Mouse (Mus musculus): ENCODE data around the gene Cldn9. TPM values are rescaled to one million over a fixed set of nuclear protein-coding genes. Genes with fewer than 3 reads are reported as not detected.
A peak's percentile ranks its signal among the peaks of the same experiment; 100 is the strongest.

The Cldn9 gene
- polyA plus RNA-seq, 1 experiment from 2014 or later = 2.4 TPM

DNA sequence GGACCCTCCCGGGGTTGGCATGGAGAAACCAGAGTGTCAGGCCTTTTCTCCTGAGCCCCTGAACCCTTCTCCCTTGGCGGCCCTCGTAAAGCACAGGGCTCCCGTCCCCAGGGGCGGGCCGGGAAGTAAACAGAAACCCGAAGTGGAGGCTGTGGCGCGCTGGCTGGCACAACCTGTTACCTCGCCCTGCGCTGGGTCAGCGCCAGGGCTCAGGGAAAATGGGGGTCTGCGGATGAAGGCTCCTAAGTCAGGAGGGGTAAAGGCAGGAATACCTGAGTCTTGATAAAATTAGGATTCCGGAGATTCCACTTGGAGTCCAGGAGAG is 23.0 kb downstream of the Cldn9 start:
- ATAC-seq (ENCODE audit: low read depth) = peak; percentile 58
- H3K9ac ChIP-seq (ENCODE audit: low read length) = peak overlapping the region; percentile 51
- peak overlapping the region; percentile 47 for H3K4me3 ChIP-seq (ENCODE audit: low read length)
- 0 out of 2 replicates have a peak overlapping the region, but pooled peaks have one; percentile 26 for H3K27ac ChIP-seq (ENCODE audit: low read length)
- H3K9me3 ChIP-seq (ENCODE audit: control insufficient read depth, low read length) = no peaks in the 10 kb centered on the region
- peaks cover 2% of the 10 kb centered on the region; the same call in 1 of the 2 replicates for H3K4me1 ChIP-seq (replicated peaks; ENCODE audit: control insufficient read depth, insufficient read depth, low read length)
- 1% methylated on average over 14 of the region's 14 CpGs for WGBS
- H3K36me3 ChIP-seq (ENCODE audit: control insufficient read depth, insufficient read depth, low read length) = no peaks in the 10 kb centered on the region
- H3K4me2 ChIP-seq (ENCODE audit: low read depth, low read length) = peak overlapping the region; percentile 59
- peaks cover 11% of the 10 kb centered on the region for H3K27me3 ChIP-seq (ENCODE audit: control insufficient read depth, insufficient read depth, low read depth, low read length)

DNA sequence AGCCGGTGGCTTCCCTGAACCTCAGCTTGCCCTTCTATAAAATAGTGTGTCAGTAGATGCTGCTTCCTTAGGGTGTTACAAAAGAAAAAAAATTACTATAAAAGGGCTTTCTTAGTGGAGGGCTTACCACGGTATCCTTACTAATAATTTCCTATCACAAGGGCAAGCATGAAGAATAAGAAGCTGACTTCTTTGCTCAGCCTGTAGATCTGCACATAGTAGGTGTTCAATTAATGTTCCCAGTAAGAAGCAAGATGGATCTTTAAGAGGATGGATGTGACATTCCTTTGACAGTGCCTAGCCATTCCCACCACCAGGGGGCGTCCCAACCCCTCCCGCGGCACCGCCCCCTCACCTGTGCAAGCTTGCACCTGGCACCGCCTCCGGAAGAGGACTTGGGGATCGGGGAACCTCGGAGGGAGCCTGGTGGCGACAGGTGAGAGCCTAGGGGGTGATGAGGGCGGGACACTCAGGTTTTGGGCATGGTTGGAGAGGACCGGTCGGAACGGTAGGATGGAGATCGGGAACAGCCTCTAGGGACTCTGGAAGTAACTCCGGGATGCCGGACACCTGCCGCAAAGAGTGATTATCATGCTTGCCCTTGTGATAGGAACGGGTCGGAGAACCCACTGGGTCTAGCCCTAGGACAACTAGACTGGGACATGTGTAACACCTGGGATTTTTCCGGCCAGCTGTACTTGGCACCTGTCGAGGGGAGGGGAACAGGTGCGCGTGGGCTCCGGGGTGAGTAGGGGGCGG is 23.5 kb downstream of the Cldn9 start, which contains the start of gene Bicdl2:
Gene Bicdl2 (plus strand): TSS at position 390 of the 759 bp plus-strand sequence.
- WGBS = 5% methylated on average over 27 of the region's 27 CpGs
- Histone ChIP-seq H3K9ac (ENCODE audit: low read length) (peak within 1 kb of the TSS; percentile 51), H3K36me3 (ENCODE audit: control insufficient read depth, insufficient read depth, low read length) (no peaks in the 10 kb centered on the region), H3K27ac (ENCODE audit: low read length) (peak within 1 kb of the TSS; percentile 26; the same call in 1 of the 2 replicates), H3K27me3 (ENCODE audit: control insufficient read depth, insufficient read depth, low read depth, low read length) (peaks cover 11% of the 10 kb centered on the region), H3K4me1 (replicated peaks; ENCODE audit: control insufficient read depth, insufficient read depth, low read length) (peaks cover 2% of the 10 kb centered on the region; the same call in 1 of the 2 replicates), H3K4me2 (ENCODE audit: low read depth, low read length) (peak within 1 kb of the TSS; percentile 59), H3K9me3 (ENCODE audit: control insufficient read depth, low read length) (no peaks in the 10 kb centered on the region), H3K4me3 (ENCODE audit: low read length) (peak within 1 kb of the TSS; percentile 47)
- peak; percentile 66 for ATAC-seq (ENCODE audit: low read depth)

DNA sequence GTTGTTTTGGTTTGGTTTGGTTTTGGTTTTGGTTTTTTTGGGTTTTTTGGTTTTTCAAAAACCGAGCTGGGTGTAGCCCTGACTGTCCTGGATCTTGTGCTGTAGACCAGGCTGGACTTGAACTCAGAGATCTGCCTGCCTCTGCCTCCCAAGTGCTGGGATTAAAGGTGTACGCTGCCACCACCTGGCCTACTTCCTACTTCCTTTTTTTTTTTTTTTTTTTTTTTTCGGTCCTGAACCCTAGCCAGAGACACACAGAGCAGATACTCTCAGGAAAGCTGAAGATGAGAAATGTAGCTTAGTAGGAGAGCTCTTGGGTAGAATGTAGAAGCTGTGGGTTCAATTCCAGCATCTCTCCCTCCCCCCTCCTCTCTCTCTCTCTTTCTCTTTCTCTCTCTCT is 25.4 kb downstream of the Cldn9 start:
- Histone ChIP-seq H3K4me2 (ENCODE audit: low read depth, low read length) (no peak overlapping the region), H3K27me3 (ENCODE audit: control insufficient read depth, insufficient read depth, low read depth, low read length) (peaks cover 11% of the 10 kb centered on the region), H3K4me3 (ENCODE audit: low read length) (no peak overlapping the region), H3K36me3 (ENCODE audit: control insufficient read depth, insufficient read depth, low read length) (no peaks in the 10 kb centered on the region), H3K9me3 (ENCODE audit: control insufficient read depth, low read length) (no peaks in the 10 kb centered on the region), H3K9ac (ENCODE audit: low read length) (no peak overlapping the region), H3K4me1 (replicated peaks; ENCODE audit: control insufficient read depth, insufficient read depth, low read length) (no peaks in the 10 kb centered on the region), H3K27ac (ENCODE audit: low read length) (no peak overlapping the region)
- no peak for ATAC-seq (ENCODE audit: low read depth)
- 76% methylated on average over 3 of the region's 3 CpGs for WGBS

DNA sequence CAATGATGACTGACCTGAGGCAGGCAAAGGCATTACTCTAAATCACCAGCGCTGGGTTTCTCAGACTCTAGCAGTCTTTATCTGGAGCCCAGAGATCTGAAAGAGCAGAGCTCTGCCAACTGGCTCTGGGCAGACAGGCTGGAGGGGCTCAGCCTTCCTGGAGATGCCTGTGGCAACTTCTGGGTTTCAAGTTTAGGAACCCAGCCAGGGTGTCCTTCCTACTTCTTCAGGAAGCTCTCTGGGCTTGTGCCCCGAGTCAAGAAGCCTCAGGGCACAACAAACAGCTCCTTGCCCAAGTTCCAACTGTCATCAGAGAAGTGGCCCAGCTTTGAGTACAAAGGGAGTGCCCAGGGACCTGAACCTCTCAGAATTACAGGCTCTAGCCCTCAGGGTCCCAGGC is 29.4 kb downstream of the Cldn9 start:
- Histone ChIP-seq H3K36me3 (ENCODE audit: control insufficient read depth, insufficient read depth, low read length) (no peaks in the 10 kb centered on the region), H3K4me2 (ENCODE audit: low read depth, low read length) (no peak overlapping the region), H3K27ac (ENCODE audit: low read length) (no peak overlapping the region), H3K9ac (ENCODE audit: low read length) (no peak overlapping the region), H3K9me3 (ENCODE audit: control insufficient read depth, low read length) (no peaks in the 10 kb centered on the region), H3K4me1 (replicated peaks; ENCODE audit: control insufficient read depth, insufficient read depth, low read length) (no peaks in the 10 kb centered on the region), H3K4me3 (ENCODE audit: low read length) (no peak overlapping the region), H3K27me3 (ENCODE audit: control insufficient read depth, insufficient read depth, low read depth, low read length) (no peaks in the 10 kb centered on the region)
- WGBS = 45% methylated on average over 2 of the region's 2 CpGs
- no peak for ATAC-seq (ENCODE audit: low read depth)

DNA sequence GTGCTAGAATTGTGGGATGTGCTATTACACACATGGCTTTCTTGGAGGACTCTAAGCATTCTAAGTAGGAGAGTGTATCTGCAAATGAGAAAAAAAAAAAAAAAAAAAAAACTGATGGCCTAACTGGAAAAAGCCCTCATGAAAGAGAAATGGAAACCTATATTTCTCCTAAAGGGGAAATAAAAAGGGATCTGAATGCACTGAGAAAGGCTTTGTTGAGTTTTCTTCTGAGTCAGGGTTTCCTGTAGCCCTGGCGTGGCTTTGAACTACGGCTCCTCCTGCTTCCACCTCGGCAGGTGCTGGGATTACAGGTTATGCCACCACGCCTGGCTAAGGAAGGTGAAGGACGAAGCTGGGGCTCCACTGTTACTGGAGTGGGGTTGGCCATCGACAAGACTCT is 29.8 kb downstream of the Cldn9 start:
- Histone ChIP-seq H3K4me1 (replicated peaks; ENCODE audit: control insufficient read depth, insufficient read depth, low read length) (no peaks in the 10 kb centered on the region), H3K36me3 (ENCODE audit: control insufficient read depth, insufficient read depth, low read length) (no peaks in the 10 kb centered on the region), H3K4me3 (ENCODE audit: low read length) (no peak overlapping the region), H3K9me3 (ENCODE audit: control insufficient read depth, low read length) (no peaks in the 10 kb centered on the region), H3K27me3 (ENCODE audit: control insufficient read depth, insufficient read depth, low read depth, low read length) (no peaks in the 10 kb centered on the region), H3K4me2 (ENCODE audit: low read depth, low read length) (no peak overlapping the region), H3K27ac (ENCODE audit: low read length) (no peak overlapping the region), H3K9ac (ENCODE audit: low read length) (no peak overlapping the region)
- no peak for ATAC-seq (ENCODE audit: low read depth)
- WGBS = 40% methylated on average over 6 of the region's 6 CpGs

DNA sequence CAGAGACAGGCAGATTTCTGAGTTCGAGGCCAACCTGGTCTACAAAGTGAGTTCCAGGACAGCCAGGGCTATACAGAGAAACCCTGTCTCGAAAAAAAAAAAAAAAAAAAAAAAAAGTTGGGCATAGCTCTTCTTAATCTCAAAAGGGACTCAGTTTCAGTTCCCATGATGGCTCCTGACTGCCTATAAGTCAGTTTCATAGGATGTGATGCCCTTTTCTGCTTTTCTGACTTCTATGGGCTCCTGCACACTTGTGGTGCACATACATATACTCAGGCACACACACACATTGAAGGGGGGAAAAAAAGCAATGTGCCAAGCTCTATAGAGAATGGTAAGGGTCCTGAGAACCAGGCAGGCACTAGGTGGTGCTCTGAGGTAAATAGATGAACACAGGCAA is 30.5 kb downstream of the Cldn9 start:
- H3K9me3 ChIP-seq (ENCODE audit: control insufficient read depth, low read length) = no peaks in the 10 kb centered on the region
- no peaks in the 10 kb centered on the region for H3K27me3 ChIP-seq (ENCODE audit: control insufficient read depth, insufficient read depth, low read depth, low read length)
- no peaks in the 10 kb centered on the region for H3K36me3 ChIP-seq (ENCODE audit: control insufficient read depth, insufficient read depth, low read length)
- H3K9ac ChIP-seq (ENCODE audit: low read length) = no peak overlapping the region
- no peaks in the 10 kb centered on the region for H3K4me1 ChIP-seq (replicated peaks; ENCODE audit: control insufficient read depth, insufficient read depth, low read length)
- 55% methylated on average over 1 of the region's 2 CpGs for WGBS
- ATAC-seq (ENCODE audit: low read depth) = no peak
- no peak overlapping the region for H3K4me3 ChIP-seq (ENCODE audit: low read length)
- no peak overlapping the region for H3K27ac ChIP-seq (ENCODE audit: low read length)
- H3K4me2 ChIP-seq (ENCODE audit: low read depth, low read length) = no peak overlapping the region

DNA sequence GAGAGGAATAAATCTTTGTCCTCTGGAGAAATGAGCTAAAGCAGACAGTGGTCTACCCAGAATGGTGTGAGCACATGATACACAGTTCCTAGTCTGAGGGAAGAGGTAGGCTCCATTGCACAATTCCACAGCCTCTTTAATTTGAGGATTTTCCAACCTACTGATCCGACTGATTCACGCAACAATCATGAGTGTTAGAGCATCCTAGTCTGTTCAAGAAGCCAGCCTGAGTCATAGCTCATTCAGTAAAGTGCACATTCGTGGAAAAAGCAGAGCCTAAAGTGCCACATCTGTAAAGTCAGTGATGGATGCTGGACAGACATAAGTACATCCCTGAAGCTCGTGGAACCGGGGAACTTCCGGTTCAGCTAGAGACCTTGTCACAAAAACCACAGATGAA is 32.5 kb downstream of the Cldn9 start:
- Histone ChIP-seq H3K9ac (ENCODE audit: low read length) (no peak overlapping the region), H3K4me2 (ENCODE audit: low read depth, low read length) (no peak overlapping the region), H3K36me3 (ENCODE audit: control insufficient read depth, insufficient read depth, low read length) (no peaks in the 10 kb centered on the region), H3K4me1 (replicated peaks; ENCODE audit: control insufficient read depth, insufficient read depth, low read length) (no peaks in the 10 kb centered on the region), H3K9me3 (ENCODE audit: control insufficient read depth, low read length) (no peaks in the 10 kb centered on the region), H3K27ac (ENCODE audit: low read length) (no peak overlapping the region), H3K27me3 (ENCODE audit: control insufficient read depth, insufficient read depth, low read depth, low read length) (no peaks in the 10 kb centered on the region), H3K4me3 (ENCODE audit: low read length) (no peak overlapping the region)
- 71% methylated on average over 6 of the region's 6 CpGs for WGBS
- ATAC-seq (ENCODE audit: low read depth) = no peak

DNA sequence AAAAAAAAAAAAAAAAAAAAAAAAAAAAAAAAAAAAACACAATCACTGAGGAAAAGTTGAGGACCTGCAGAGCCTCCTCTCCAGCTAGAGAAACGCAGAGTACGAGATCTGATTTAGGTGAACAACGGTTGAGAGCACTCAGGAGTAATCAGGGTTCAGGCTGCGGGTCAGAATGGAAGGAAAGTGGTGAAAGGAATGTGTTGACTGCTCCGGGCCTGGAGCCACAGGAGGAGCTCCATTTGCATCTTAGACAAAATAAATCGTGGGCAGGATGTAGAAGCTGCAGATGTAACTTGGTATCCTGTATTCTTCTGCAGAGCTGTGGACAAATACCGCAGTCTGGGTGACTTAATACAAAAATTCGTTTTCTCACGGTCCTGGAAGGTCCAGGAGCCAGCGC is 37.9 kb downstream of the Cldn9 start:
- Histone ChIP-seq H3K4me1 (replicated peaks; ENCODE audit: control insufficient read depth, insufficient read depth, low read length) (peaks cover 8% of the 10 kb centered on the region; the same call in 1 of the 2 replicates), H3K36me3 (ENCODE audit: control insufficient read depth, insufficient read depth, low read length) (no peaks in the 10 kb centered on the region), H3K27me3 (ENCODE audit: control insufficient read depth, insufficient read depth, low read depth, low read length) (peaks cover 11% of the 10 kb centered on the region), H3K4me2 (ENCODE audit: low read depth, low read length) (no peak overlapping the region), H3K9ac (ENCODE audit: low read length) (no peak overlapping the region), H3K27ac (ENCODE audit: low read length) (no peak overlapping the region), H3K9me3 (ENCODE audit: control insufficient read depth, low read length) (no peaks in the 10 kb centered on the region), H3K4me3 (ENCODE audit: low read length) (no peak overlapping the region)
- WGBS = 34% methylated on average over 10 of the region's 10 CpGs
- ATAC-seq (ENCODE audit: low read depth) = no peak

DNA sequence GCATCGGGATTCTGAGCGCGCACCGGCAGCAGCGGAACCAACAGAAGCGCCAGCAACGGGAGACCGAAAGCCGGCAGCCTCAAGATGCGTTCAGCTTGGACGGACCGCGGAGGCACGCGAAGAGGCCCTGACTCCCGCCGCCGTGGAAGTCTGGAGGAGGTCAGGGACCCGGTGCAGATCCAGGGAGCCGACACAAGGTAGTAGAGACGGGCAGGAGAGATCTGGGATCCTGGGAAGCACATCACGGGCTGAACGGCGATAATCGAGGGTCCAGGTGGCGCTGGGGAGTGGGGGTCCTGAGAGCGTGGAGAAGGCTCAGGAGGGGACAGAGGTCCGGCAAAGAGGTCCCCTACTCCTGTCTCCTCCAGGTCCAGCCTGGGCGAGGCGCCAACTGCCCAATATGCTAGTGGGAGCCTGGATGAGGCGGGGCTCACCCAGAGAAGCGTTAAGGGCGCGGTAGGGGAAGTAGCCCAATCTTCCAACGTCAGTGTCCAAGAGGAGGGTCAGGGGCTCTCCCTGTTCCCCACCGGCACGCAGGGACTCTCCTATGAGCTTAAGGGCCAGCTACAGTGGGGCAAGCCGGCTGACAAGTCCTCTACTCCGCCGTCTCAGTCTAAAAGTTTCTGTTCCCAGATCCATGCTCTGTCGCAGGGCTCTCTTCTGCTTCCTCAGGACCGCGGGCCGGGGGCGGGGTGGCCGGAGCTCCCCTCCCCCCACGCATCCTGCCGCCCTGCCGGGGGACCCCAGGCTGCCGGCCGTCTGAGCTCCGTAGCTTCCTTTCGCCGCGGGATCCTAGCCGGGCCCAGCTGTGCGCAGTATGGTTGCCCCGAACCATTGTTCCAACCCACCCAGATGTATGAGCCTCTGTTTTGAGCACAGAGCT is 39.0 kb downstream of the Cldn9 start, which contains the start of gene Mmp25:
Gene Mmp25 (minus strand): TSS at position 665 of the 883 bp plus-strand sequence.
- ATAC-seq (ENCODE audit: low read depth) = peak; percentile 61
- Histone ChIP-seq H3K27me3 (ENCODE audit: control insufficient read depth, insufficient read depth, low read depth, low read length) (peaks cover 11% of the 10 kb centered on the region), H3K9ac (ENCODE audit: low read length) (peak within 1 kb of the TSS; percentile 66), H3K4me3 (ENCODE audit: low read length) (peak within 1 kb of the TSS; percentile 58), H3K9me3 (ENCODE audit: control insufficient read depth, low read length) (no peaks in the 10 kb centered on the region), H3K36me3 (ENCODE audit: control insufficient read depth, insufficient read depth, low read length) (no peaks in the 10 kb centered on the region), H3K27ac (ENCODE audit: low read length) (no peak within 1 kb of the TSS), H3K4me2 (ENCODE audit: low read depth, low read length) (peak within 1 kb of the TSS; percentile 93), H3K4me1 (replicated peaks; ENCODE audit: control insufficient read depth, insufficient read depth, low read length) (peaks cover 8% of the 10 kb centered on the region; the same call in 1 of the 2 replicates)
- under 1% methylated on average over 58 of the region's 58 CpGs for WGBS
